Mouse (Mus musculus): ENCODE results near the gene Fxyd3. TPM values are rescaled to one million over a fixed set of nuclear protein-coding genes. Genes with fewer than 3 reads are reported as not detected.
A peak's percentile ranks its signal among the peaks of the same experiment; 100 is the strongest.

Gene Fxyd3
- polyA plus RNA-seq, 1 experiment, result 34.7 TPM

GRCm38 (mm10) chr7:31041023-31041407 is 35.5 kb downstream of the Fxyd3 start:
- peak; percentile 44; the same call in 1 of the 2 replicates for TF ChIP-seq CTCF (IDR thresholded peaks at IDR 0.05; ENCODE audit: borderline replicate concordance, control insufficient read depth, extremely low read depth, insufficient read depth, low read length, poor library complexity)
- no peak for TF ChIP-seq POLR2A (IDR thresholded peaks at IDR 0.05; ENCODE audit: control insufficient read depth, extremely low read depth, insufficient read depth, low read length, poor library complexity)
- Histone ChIP-seq H3K36me3 (ENCODE audit: control insufficient read depth, insufficient read depth, low read length) (no peaks in the 10 kb centered on the region), H3K4me1 (replicated peaks; ENCODE audit: control insufficient read depth, insufficient read depth, low read length) (peaks cover 64% of the 10 kb centered on the region), H3K27ac (ENCODE audit: control insufficient read depth, insufficient read depth, low read length) (peak overlapping the region; percentile 69), H3K4me3 (ENCODE audit: control insufficient read depth, insufficient read depth, low read length) (peak overlapping the region; percentile 61), H3K27me3 (ENCODE audit: control insufficient read depth, insufficient read depth, low read length) (no peaks in the 10 kb centered on the region)
- peak; percentile 54 for DNase-seq
- WGBS, result 9% methylated on average over 8 of the region's 8 CpGs

DNA sequence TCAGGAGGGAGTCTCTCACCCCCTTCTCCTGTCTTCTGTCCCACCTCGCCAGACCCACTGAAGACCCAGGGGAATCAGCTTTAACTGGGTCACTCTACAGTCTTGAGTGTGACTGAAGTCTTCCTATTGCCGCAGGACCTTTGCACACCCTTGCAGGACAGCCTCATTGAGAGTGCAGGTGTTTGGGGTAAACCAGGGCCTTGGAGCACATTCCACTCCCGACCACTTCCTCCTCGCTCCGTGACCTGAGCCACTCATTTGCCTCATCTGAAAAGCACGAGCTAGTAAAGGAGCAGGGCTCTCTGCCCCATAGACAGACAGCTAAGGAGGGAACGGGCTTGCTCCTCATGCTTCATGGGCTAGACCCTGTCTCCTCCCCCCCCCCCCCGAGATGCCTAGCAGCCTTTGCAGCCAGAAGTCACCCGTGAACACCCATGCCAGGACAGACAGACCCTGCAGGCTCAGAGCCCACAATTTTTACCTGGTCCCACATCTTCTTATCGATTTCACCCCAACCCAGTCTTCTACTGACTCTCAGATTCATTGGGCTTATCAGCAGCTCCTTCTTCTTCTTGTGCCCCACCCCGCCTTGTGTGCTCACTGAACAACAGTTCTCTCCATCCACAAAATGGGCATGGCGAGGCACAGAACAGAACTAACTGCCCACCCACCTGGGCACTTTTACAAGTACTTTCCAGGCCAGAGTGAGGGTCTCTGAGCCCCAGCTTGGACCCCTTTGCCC is 36.1 kb downstream of the Fxyd3 start:
- Histone ChIP-seq H3K36me3 (ENCODE audit: control insufficient read depth, insufficient read depth, low read length) (no peaks in the 10 kb centered on the region), H3K4me1 (replicated peaks; ENCODE audit: control insufficient read depth, insufficient read depth, low read length) (peaks cover 65% of the 10 kb centered on the region), H3K27me3 (ENCODE audit: control insufficient read depth, insufficient read depth, low read length) (no peaks in the 10 kb centered on the region), H3K27ac (ENCODE audit: control insufficient read depth, insufficient read depth, low read length) (peak overlapping the region; percentile 69), H3K4me3 (ENCODE audit: control insufficient read depth, insufficient read depth, low read length) (peak overlapping the region; percentile 61)
- peak; percentile 65 for DNase-seq
- peak; percentile 22; the same call in 1 of the 2 replicates for TF ChIP-seq CTCF (IDR thresholded peaks at IDR 0.05; ENCODE audit: borderline replicate concordance, control insufficient read depth, extremely low read depth, insufficient read depth, low read length, poor library complexity)
- TF ChIP-seq POLR2A (IDR thresholded peaks at IDR 0.05; ENCODE audit: control insufficient read depth, extremely low read depth, insufficient read depth, low read length, poor library complexity), result no peak
- 23% methylated on average over 12 of the region's 12 CpGs for WGBS

- TF ChIP-seq CTCF (IDR thresholded peaks at IDR 0.05; ENCODE audit: borderline replicate concordance, control insufficient read depth, extremely low read depth, insufficient read depth, low read length, poor library complexity) (no peak), POLR2A (IDR thresholded peaks at IDR 0.05; ENCODE audit: control insufficient read depth, extremely low read depth, insufficient read depth, low read length, poor library complexity) (no peak)
- no peaks in the 10 kb centered on the region for H3K27me3 ChIP-seq (ENCODE audit: control insufficient read depth, insufficient read depth, low read length)
- no peak for DNase-seq
- 0 out of 2 replicates have a peak, but pooled peaks cover 3% of the 10 kb centered on the region for H3K36me3 ChIP-seq (ENCODE audit: control insufficient read depth, insufficient read depth, low read length)
- peak overlapping the region; percentile 31; the same call in 1 of the 2 replicates for H3K27ac ChIP-seq (ENCODE audit: control insufficient read depth, insufficient read depth, low read length)
- no peak overlapping the region for H3K4me3 ChIP-seq (ENCODE audit: control insufficient read depth, insufficient read depth, low read length)
- H3K4me1 ChIP-seq (replicated peaks; ENCODE audit: control insufficient read depth, insufficient read depth, low read length), result peaks cover 76% of the 10 kb centered on the region
- WGBS, result 45% methylated on average over 4 of the region's 4 CpGs
Measured at GRCm38 (mm10) chr7:31039011-31039410, 37.5 kb downstream of the Fxyd3 start.

- DNase-seq, result peak; percentile 65
- peak overlapping the region; percentile 87 for H3K27ac ChIP-seq (ENCODE audit: control insufficient read depth, insufficient read depth, low read length)
- H3K36me3 ChIP-seq (ENCODE audit: control insufficient read depth, insufficient read depth, low read length), result 0 out of 2 replicates have a peak, but pooled peaks cover 3% of the 10 kb centered on the region
- no peaks in the 10 kb centered on the region for H3K27me3 ChIP-seq (ENCODE audit: control insufficient read depth, insufficient read depth, low read length)
- peaks cover 81% of the 10 kb centered on the region for H3K4me1 ChIP-seq (replicated peaks; ENCODE audit: control insufficient read depth, insufficient read depth, low read length)
- H3K4me3 ChIP-seq (ENCODE audit: control insufficient read depth, insufficient read depth, low read length), result peak overlapping the region; percentile 21
- TF ChIP-seq POLR2A (IDR thresholded peaks at IDR 0.05; ENCODE audit: control insufficient read depth, extremely low read depth, insufficient read depth, low read length, poor library complexity) (no peak), CTCF (IDR thresholded peaks at IDR 0.05; ENCODE audit: borderline replicate concordance, control insufficient read depth, extremely low read depth, insufficient read depth, low read length, poor library complexity) (peak; percentile 24; the same call in 1 of the 2 replicates)
- WGBS, result 23% methylated on average over 2 of the region's 2 CpGs
Measured at GRCm38 (mm10) chr7:31037675-31038074, 38.8 kb downstream of the Fxyd3 start.

GRCm38 (mm10) chr7:31036917-31037316 is 39.6 kb downstream of the Fxyd3 start:
- Histone ChIP-seq H3K36me3 (ENCODE audit: control insufficient read depth, insufficient read depth, low read length) (0 out of 2 replicates have a peak, but pooled peaks cover 3% of the 10 kb centered on the region), H3K4me3 (ENCODE audit: control insufficient read depth, insufficient read depth, low read length) (no peak overlapping the region), H3K27ac (ENCODE audit: control insufficient read depth, insufficient read depth, low read length) (peak overlapping the region; percentile 87), H3K4me1 (replicated peaks; ENCODE audit: control insufficient read depth, insufficient read depth, low read length) (peaks cover 83% of the 10 kb centered on the region), H3K27me3 (ENCODE audit: control insufficient read depth, insufficient read depth, low read length) (no peaks in the 10 kb centered on the region)
- WGBS, result 42% methylated on average over 7 of the region's 7 CpGs
- DNase-seq, result no peak
- TF ChIP-seq CTCF (IDR thresholded peaks at IDR 0.05; ENCODE audit: borderline replicate concordance, control insufficient read depth, extremely low read depth, insufficient read depth, low read length, poor library complexity) (no peak), POLR2A (IDR thresholded peaks at IDR 0.05; ENCODE audit: control insufficient read depth, extremely low read depth, insufficient read depth, low read length, poor library complexity) (no peak)

- peaks cover 74% of the 10 kb centered on the region for H3K4me1 ChIP-seq (replicated peaks; ENCODE audit: control insufficient read depth, insufficient read depth, low read length)
- H3K36me3 ChIP-seq (ENCODE audit: control insufficient read depth, insufficient read depth, low read length), result 0 out of 2 replicates have a peak, but pooled peaks cover 3% of the 10 kb centered on the region
- no peak overlapping the region for H3K4me3 ChIP-seq (ENCODE audit: control insufficient read depth, insufficient read depth, low read length)
- H3K27me3 ChIP-seq (ENCODE audit: control insufficient read depth, insufficient read depth, low read length), result no peaks in the 10 kb centered on the region
- H3K27ac ChIP-seq (ENCODE audit: control insufficient read depth, insufficient read depth, low read length), result peak overlapping the region; percentile 48; the same call in 1 of the 2 replicates
- 82% methylated on average over 11 of the region's 11 CpGs for WGBS
- TF ChIP-seq POLR2A (IDR thresholded peaks at IDR 0.05; ENCODE audit: control insufficient read depth, extremely low read depth, insufficient read depth, low read length, poor library complexity) (no peak), CTCF (IDR thresholded peaks at IDR 0.05; ENCODE audit: borderline replicate concordance, control insufficient read depth, extremely low read depth, insufficient read depth, low read length, poor library complexity) (no peak)
- no peak for DNase-seq
Measured at GRCm38 (mm10) chr7:31035291-31035690, 41.2 kb downstream of the Fxyd3 start.

All from thymus, adult 2 months (tissue).